Mouse (Mus musculus): Measurements from ENCODE around the gene Klrg2.
"Not testable (repeated sequence)": the region's sequence is repeated elsewhere in the genome, so short reads cannot be mapped to it uniquely, and the experiment has no call there.

Gene Klrg2

DNA sequence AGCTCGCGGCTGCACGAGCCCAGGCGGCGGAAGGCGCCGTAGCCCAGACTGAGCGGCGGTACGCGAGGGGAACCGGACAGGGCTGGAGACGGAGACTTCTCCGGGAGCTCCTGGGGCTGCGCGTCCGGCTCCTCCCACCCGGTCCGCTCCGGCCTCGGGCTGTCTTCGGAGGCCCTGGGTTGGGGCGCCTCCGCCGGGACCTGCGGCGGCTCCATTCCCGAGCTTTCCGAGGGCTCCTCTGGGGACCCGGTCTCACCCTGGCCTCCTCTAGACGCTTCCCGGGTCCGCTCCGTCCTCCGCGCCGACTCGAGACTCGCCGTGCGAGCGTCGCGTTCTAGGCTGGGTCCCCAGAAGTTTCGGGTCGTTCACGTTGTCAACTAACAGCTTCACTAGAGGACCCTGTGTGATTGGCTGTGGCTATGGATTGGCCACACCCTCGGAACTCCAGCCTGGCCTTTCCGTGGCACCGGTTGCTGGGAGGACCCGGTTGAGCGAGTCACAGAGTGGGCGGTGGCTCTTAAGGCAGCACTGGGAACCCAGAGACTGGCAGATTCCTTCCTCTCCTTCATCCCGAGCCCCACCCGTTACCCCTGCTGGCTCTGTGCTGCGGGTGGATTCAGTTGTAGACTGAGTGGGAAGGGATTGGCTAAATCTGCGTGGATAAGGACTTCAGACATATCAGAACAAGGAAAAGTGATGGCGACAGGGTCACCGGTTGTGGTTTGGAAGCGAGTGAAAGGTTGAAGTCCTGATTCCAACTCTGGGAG is at the start of gene Klrg2:
Klrg2 (minus strand) TSS at position 391 of the 767 bp plus-strand sequence.
- peak; percentile 63 for DNase-seq (ENCODE audit: low read depth)

DNA sequence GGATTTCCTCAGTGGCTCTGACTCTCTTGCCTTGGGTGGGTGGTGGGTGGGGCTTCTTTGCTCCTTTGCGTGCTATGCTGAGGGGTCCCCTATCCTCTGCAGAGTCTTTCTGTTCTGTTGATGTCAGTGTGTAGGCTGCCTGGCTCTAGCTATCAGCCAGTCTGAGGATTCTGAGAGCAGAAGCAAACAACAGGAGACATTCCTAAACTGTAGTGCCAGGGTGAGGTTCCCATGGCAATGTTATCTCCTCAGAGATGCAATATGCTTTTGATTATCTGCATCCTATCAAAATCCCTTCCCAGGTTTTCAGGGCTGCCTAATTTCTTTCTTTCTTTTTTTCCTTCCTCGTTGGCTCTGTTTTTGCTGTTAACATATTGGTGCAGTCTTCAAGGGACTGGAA is 45.5 kb upstream of the Klrg2 start:
- DNase-seq (ENCODE audit: low read depth): peak; percentile 50

- no peak for DNase-seq (ENCODE audit: low read depth)
Observed at GRCm38 (mm10) chr6:38677629-38678028, 40.6 kb upstream of the Klrg2 start.

DNA sequence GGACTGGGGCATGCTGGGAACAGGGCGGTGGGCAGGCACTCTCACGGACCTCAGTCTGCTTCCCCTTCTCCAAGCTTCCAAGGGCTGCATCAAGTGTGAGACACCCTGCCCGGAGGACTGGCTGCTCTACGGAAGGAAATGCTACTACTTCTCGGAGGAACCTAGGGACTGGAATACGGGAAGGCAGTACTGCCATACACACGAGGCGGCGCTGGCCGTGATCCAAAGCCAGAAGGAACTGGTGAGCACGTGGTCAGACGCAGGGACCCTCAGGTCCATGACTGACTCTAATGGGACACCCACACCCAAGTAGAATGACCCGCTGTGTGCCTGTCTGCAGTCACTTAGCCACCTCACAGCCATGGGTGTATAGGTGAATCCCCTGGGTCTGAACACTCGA is 39.7 kb upstream of the Klrg2 start:
- DNase-seq (ENCODE audit: low read depth): no peak

GRCm38 (mm10) chr6:38676217-38676616 is 39.2 kb upstream of the Klrg2 start:
- no peak for DNase-seq (ENCODE audit: low read depth)

DNA sequence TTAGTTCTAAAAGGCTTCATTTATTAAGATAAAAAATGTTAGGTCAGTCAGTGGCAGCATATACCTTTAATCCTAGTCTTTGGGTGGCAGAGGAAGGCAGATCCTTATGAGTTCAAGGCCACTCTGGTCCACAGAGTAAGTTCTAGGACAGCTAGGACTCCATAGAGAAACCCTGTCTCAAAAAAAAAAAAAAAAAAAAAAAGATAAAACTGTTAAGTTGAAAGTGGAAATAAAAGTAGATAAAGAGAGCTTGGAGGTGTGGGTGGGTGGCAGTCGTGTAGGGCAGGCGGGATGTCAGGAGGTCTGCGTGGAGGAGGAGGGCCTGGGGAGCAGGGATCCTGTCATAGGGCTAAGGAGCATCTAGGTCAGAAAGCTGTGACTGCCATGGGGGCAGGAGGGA is 35.0 kb upstream of the Klrg2 start:
- no peak for DNase-seq (ENCODE audit: low read depth)

- no peak for DNase-seq (ENCODE audit: low read depth)
Observed at GRCm38 (mm10) chr6:38671270-38671669, 34.2 kb upstream of the Klrg2 start.

DNA sequence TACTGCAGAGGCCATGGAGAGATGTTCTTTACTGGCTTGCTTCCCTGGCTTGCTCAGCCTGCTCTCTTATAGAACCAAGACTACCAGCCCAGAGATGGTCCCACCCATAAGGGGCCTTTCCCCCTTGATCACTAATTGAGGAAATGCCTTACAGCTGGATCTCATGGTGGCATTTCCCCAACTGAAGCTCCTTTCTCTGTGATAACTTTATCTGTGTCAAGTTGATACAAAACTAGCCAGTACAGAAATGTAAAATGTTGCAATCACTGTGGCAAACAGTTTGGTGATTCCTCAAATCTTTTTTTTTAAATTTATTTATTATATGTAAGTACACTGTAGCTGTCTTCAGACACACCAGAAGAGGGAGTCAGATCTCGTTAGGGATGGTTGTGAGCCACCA is 33.4 kb upstream of the Klrg2 start:
- not testable (repeated sequence) for DNase-seq (ENCODE audit: low read depth)

DNA sequence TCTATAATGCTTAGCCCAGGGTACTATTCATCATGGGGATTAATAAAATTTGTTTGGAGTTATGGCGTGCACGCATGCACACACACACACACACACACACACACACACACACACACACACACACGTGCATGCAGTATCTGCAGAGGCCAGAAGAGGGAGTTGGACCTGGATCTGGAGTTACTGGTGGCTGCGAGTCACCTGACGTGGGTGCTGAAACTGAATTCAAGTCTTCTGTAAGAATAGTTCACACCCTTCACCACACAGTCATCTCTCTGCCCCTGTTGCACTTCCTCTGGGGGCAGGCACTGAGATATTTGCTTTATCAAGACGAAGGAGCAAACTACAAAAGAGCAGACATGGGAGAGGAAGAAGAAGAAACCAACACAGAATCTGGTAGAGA is 32.5 kb upstream of the Klrg2 start:
- DNase-seq (ENCODE audit: low read depth): peak; percentile 40

GRCm38 (mm10) chr6:38662714-38663615 is 25.9 kb upstream of the Klrg2 start, which contains the start of gene Clec2l:
Gene Clec2l, plus strand, starts transcription at chr6:38663069.
- DNase-seq (ENCODE audit: low read depth): no peak

DNA sequence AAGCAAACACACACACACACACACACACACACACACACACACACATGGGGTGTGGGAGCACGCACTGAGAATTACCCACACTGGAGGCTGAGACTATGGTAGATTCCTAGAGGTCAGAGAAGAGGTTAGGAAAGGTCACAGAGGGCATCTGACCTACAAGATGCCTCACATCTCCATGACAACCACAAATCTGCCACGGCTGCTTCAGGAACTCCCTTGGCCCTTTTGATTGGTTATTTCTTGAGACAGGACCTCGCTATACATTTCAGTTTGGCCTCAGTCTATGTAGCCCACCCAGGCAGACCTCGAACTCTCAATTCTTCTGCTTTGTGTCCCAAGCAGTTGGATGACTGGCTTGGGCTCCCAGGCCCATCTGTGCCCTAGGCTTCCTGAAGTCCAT is 24.6 kb upstream of the Klrg2 start:
- DNase-seq (ENCODE audit: low read depth): no peak

GRCm38 (mm10) chr6:38650263-38650937 is 13.4 kb upstream of the Klrg2 start:
- DNase-seq (ENCODE audit: low read depth): peak; percentile 89

DNA sequence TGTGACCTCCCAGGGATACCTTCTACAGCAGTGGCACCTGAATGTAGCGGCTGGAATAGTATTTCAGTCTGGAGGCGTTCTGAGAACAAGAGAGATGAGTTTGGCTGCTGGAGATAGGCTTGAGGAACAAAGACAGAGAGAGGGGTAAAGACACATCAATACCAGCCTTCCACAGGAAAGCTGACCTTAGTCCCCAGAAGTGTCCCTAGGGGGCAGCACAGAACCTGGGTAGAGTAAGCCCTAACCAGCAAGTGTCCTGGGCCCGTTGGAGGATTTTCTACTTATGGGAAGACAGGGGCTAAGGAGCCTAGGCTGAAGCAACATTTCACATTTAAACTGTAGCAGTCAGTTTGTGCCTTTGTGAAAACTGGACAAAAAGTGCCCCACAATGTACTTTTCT is 12.5 kb upstream of the Klrg2 start:
- no peak for DNase-seq (ENCODE audit: low read depth)

- DNase-seq (ENCODE audit: low read depth): no peak
Observed at GRCm38 (mm10) chr6:38643039-38643438, 6.0 kb upstream of the Klrg2 start.

DNA sequence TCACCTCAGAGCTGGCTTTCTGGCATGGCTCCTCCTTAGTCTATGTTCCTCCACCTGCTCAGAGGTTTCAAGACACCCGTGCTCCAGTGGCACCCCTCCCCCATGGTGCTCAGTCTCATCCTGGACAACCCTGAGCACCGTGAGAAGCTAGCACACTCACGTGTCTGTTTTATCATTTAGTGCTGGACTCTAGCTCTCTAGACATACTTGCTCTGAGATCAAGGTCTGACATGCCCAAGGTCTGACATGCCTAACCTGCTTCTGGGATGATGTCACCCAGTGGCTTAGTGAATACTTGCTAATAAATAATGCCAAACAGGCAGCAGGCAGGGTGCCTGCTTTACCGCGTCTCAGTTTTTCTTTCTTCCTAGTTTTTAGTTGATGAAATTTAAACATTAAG is 5.6 kb upstream of the Klrg2 start:
- DNase-seq (ENCODE audit: low read depth): peak; percentile 27

DNA sequence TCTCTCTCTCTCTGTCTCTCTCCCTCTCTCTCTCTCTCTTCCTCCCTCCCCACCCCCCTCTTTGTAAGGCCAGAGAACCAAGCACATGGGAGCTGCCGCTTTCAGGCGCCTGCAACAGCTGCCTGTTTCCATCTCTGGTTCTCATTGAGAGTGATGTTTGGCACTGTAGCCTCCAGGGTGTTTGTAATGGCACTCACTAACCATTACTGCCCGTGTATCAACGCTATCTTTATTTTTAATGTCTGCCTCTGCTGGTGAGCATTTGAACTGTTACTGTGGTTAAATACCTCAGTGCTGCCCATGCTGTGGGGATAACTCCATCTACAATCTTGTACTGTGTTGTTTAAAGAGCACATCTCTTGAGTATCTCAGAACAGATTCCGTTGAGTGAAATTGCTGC is 4.6 kb upstream of the Klrg2 start:
- no peak for DNase-seq (ENCODE audit: low read depth)

DNA sequence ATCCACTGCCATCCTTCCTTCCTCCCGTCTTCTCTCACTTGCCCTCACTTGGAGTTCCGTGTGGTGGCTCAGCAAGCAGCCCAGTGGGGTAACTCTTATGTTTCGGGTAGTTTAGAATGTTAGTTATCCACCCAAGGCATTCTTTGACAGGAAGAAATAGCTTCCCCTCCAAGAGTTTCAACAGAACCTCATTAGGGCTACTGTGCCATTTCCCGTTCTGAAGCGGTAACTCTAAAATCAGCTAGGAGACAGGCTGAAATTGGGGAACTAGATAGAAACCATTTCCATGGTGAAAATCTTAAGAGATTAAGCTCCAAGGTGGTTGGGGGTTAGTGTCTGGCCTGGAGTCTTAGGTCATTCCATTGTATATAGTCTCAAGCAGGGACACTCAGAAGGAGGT is 4.2 kb upstream of the Klrg2 start:
- DNase-seq (ENCODE audit: low read depth): no peak

DNA sequence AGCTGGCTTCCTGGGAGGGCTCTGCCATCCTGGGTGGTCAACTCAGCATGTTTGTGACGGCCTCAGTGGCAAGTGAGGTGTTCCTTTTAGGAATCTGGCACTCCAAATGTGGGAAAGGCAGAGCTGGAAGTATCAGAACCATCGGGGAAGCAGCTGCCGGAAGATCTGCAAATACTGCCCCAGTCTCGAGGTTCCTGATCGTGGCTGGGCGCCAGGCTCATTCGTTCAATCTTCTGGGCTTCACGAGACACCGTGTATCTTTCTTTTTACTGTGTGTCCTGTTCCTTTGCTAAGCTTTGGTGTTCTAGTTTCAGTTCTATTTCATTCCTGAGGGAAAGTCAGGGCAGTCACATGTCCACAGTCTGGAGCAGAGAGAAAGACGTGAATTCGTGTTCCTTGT is 3.4 kb upstream of the Klrg2 start:
- no peak for DNase-seq (ENCODE audit: low read depth)

- DNase-seq (ENCODE audit: low read depth): peak; percentile 54
Observed at GRCm38 (mm10) chr6:38635941-38636851, 846 bp downstream of the Klrg2 start.

DNA sequence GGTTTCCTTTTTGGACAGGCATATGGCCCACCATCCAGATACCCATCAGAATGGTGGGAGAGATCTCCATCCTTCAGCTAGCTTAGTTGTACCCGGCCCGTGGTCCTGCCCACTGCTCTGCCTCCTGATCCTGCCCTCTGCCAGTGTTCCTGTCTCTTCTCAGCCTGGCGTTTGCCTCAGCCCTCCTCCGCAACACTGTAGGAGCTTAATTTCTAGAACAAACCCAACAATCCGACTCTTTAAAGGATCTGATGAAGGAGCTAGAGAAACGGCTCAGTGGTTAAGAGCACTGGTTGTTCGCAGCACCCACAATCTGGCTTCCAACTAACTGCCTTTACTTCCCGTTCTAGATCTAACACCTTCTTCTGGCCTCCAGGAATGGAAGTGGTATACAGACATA is 2.6 kb downstream of the Klrg2 start:
- no peak for DNase-seq (ENCODE audit: low read depth)

DNA sequence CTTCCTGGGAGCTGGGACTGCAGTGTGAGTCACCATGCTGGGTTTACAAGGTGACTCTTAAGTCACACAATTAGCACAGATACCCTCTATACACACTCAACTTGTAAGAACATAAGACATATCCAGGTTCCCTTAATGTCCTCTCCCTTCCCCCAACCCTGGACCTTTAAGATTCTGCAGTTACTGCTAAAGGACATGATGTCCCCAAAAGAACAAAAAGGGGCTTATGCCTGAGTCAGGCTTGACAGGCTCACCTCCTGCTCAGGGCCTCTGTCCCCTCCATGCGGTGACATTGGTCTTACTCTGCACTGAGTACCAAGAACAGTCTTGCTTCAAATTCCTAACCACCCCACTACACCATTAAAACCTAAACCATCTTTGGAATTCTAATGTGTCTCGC is 4.2 kb downstream of the Klrg2 start:
- no peak for DNase-seq (ENCODE audit: low read depth)

- DNase-seq (ENCODE audit: low read depth): no peak
Observed at GRCm38 (mm10) chr6:38629556-38629955, 7.5 kb downstream of the Klrg2 start.
